Mouse (Mus musculus): ENCODE measurements at regions not wholly inside any gene's neighbourhood (a gene's known extent, or its start where the extent isn't known, plus 50 kb on each side); places are given as distances from the start of the nearest gene placed in this dataset.

DNA sequence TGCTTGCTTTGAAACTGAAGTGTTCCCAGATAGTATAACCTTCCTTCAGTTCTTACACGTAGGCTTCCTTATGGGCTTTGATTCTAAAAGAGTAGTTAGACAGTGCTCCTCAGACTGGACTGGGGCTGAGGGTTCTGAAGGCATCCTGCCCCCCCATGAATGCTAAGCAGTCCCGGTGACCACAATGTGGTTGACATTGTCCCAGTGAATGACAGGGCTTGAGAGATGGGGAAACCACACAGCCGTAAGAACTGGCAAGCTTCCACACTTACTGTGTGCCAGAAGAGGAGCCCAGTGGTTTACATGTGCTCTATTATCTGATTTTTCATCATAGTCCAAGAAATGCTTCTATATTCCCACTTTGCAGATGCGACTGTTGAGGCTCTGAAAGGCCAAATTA is 101.8 kb downstream of the Gm5426 start:
- TF ChIP-seq ZKSCAN1 (IDR thresholded peaks at IDR 0.05; ENCODE audit: low read depth, low read length) = no peak
- no peak for TF ChIP-seq POLR2AphosphoS2 (IDR thresholded peaks at IDR 0.05; ENCODE audit: low read length)
- no peak for TF ChIP-seq RAD21 (IDR thresholded peaks at IDR 0.05; ENCODE audit: low read depth, low read length)
- no peak for TF ChIP-seq MAFK (IDR thresholded peaks at IDR 0.05; ENCODE audit: borderline replicate concordance, low read depth, low read length)
- no peak for TF ChIP-seq ELF1 (IDR thresholded peaks at IDR 0.05; ENCODE audit: low read depth, low read length)
- no peaks in the 10 kb centered on the region for H3K36me3 ChIP-seq (ENCODE audit: control insufficient read depth in 1 of 2, insufficient read depth in 2 of 2, low read length in 2 of 2)

DNA sequence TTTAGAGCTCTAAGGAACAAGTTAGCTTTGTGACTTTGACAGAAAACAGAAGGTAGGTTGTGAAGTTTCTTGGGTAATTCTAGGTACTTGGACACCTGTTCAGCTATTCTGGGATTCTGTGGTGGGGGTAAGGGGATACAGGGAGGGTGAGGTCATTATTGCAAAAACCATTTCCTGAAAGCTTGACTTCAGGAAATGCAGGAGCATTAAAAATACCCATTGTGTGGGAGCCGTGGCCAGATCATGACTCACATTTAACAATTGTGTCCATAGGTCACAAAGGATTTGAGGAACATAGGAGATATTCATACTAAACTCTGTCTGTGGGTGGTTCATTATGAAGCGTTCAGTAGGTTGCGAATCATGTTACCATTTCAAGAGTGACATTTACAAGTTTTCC is 102.4 kb downstream of the Gm5426 start:
- DNase-seq (ENCODE audit: low read depth, low spot score) = no peak
- Histone ChIP-seq H3K27ac (ENCODE audit: control insufficient read depth, low read depth, low read length) (no peak overlapping the region), H3K27me3 (ENCODE audit: control insufficient read depth in 1 of 2, insufficient read depth in 2 of 2, low read length in 2 of 2) (no peaks in the 10 kb centered on the region), H3K4me3 (ENCODE audit: control insufficient read depth in 1 of 2, insufficient read depth in 1 of 2, low read depth in 2 of 2, low read length in 2 of 2) (no peak overlapping the region), H3K4me1 (ENCODE audit: control insufficient read depth in 1 of 2, insufficient read depth in 2 of 2, low read length in 2 of 2) (no peaks in the 10 kb centered on the region), H3K9me3 (replicated peaks; ENCODE audit: insufficient read depth, low read length) (no peaks in the 10 kb centered on the region), H3K36me3 (ENCODE audit: control insufficient read depth in 1 of 2, insufficient read depth in 2 of 2, low read length in 2 of 2) (no peaks in the 10 kb centered on the region), H3K9ac (ENCODE audit: control insufficient read depth, low read depth, low read length, poor library complexity, severe bottlenecking) (no peak overlapping the region), H3K79me2 (ENCODE audit: control insufficient read depth, insufficient read depth, low read length, poor library complexity) (no peaks in the 10 kb centered on the region)
- TF ChIP-seq HCFC1 (IDR thresholded peaks at IDR 0.05; ENCODE audit: low read depth, low read length) (no peak), MAZ (IDR thresholded peaks at IDR 0.05; ENCODE audit: low read depth, low read length) (no peak), POLR2AphosphoS5 (IDR thresholded peaks at IDR 0.05; ENCODE audit: borderline replicate concordance, low read depth, low read length) (no peak), NRF1 (IDR thresholded peaks at IDR 0.05; ENCODE audit: insufficient read depth, low read depth, low read length, poor library complexity, severe bottlenecking) (no peak), MYB (IDR thresholded peaks at IDR 0.05; ENCODE audit: low read depth, low read length) (no peak), ZNF384 (IDR thresholded peaks at IDR 0.05; ENCODE audit: low read depth, low read length) (no peak), BHLHE40 (IDR thresholded peaks at IDR 0.05; ENCODE audit: borderline replicate concordance, low read depth, low read length) (no peak), ZC3H11A (IDR thresholded peaks at IDR 0.05; ENCODE audit: low read depth, low read length) (no peak), POLR2A (IDR thresholded peaks at IDR 0.05; ENCODE audit: control insufficient read depth in 1 of 2, insufficient read depth in 1 of 2, low read depth in 1 of 2, low read length in 2 of 2, poor library complexity in 1 of 2) (no peak), ETS1 (IDR thresholded peaks at IDR 0.05; ENCODE audit: low read depth, low read length) (no peak), NELFE (IDR thresholded peaks at IDR 0.05; ENCODE audit: low read depth, low read length) (no peak), E2F4 (IDR thresholded peaks at IDR 0.05; ENCODE audit: borderline replicate concordance, low read depth, low read length) (no peak), MXI1 (IDR thresholded peaks at IDR 0.05; ENCODE audit: low read depth, low read length) (no peak), KAT2A (conservative IDR thresholded peaks at IDR 0.05; ENCODE audit: low read depth, low read length) (no peak), ZMIZ1 (IDR thresholded peaks at IDR 0.05; ENCODE audit: low read depth, low read length) (no peak), ZKSCAN1 (IDR thresholded peaks at IDR 0.05; ENCODE audit: low read depth, low read length) (no peak), GATA1 (IDR thresholded peaks at IDR 0.05; ENCODE audit: low read depth, low read length) (no peak), RCOR1 (IDR thresholded peaks at IDR 0.05; ENCODE audit: low read depth, low read length) (no peak), UBTF (IDR thresholded peaks at IDR 0.05; ENCODE audit: borderline replicate concordance, insufficient read depth, low read depth, low read length) (no peak)

More for the DNA sequence above, 101.8 kb downstream of the Gm5426 start:
- Histone ChIP-seq H3K9me3 (replicated peaks; ENCODE audit: insufficient read depth, low read length) (no peaks in the 10 kb centered on the region), H3K27ac (ENCODE audit: control insufficient read depth, low read depth, low read length) (no peak overlapping the region), H3K4me1 (ENCODE audit: control insufficient read depth in 1 of 2, insufficient read depth in 2 of 2, low read length in 2 of 2) (no peaks in the 10 kb centered on the region), H3K27me3 (ENCODE audit: control insufficient read depth in 1 of 2, insufficient read depth in 2 of 2, low read length in 2 of 2) (no peaks in the 10 kb centered on the region), H3K79me2 (ENCODE audit: control insufficient read depth, insufficient read depth, low read length, poor library complexity) (no peaks in the 10 kb centered on the region), H3K4me3 (ENCODE audit: control insufficient read depth in 1 of 2, insufficient read depth in 1 of 2, low read depth in 2 of 2, low read length in 2 of 2) (no peak overlapping the region), H3K9ac (ENCODE audit: control insufficient read depth, low read depth, low read length, poor library complexity, severe bottlenecking) (no peak overlapping the region)
- no peak for DNase-seq (ENCODE audit: low read depth, low spot score)
